Mouse (Mus musculus) gastrocnemius, postnatal 4 days (tissue): Measurements from ENCODE around the gene Os9. TPM values are rescaled to one million over a fixed set of nuclear protein-coding genes. Genes with fewer than 3 reads are reported as not detected.

ENCODE experiments used
- DNase-seq, 2 experiments: peaks; one replicate each; pipeline ENCODE4 v3.0.0; 2021 to 2022; ENCODE audit warnings: low spot score in 2 of 2, mixed read lengths in 2 of 2
- total RNA-seq, 2 experiments: library from RNA; stranded (reverse); gene quantifications; 2 replicates each; pipeline ENCODE4 v1.2.3; 2021

Gene Os9
- total RNA-seq, 2 experiments from 2014 or later = 42.6 to 42.8 TPM

GRCm38 (mm10) chr10:127048608-127049394, 72.1 kb downstream of the Os9 start:
- no peak for DNase-seq

DNA sequence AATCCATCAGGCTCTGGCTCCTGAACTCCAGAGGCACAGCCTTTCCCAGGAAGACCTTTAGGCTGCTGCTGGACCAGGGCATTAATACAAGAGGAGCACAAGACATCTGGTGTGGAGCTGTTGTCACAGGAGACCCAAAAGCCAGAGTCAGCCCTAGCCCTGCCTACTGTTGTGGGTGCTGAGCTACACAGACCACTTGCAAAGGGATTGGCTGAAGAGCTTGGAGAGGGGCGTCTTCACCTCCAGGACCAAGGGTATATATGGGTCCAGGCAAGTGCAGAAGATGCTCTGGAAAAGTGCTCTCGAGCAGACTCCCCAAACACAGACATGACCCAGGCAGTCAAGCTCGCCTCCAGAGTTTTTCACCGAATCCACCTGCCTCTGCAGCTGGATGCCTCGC, 73.0 kb downstream of the Os9 start, which contains the start of gene Cyp27b1:
Cyp27b1 (plus strand) TSS at position 297 of the 400 bp plus-strand sequence.
- no peak for DNase-seq

Other genes with a start within 250 kb of the Os9 start
- gene Atp23, start 219.8 kb downstream of the Os9 start, total RNA-seq = 1 to 10 TPM; 4.3 to 5.4 TPM
- gene Ctdsp2, start 142.4 kb downstream of the Os9 start, total RNA-seq = 100 to 1,000 TPM; 194 to 205 TPM
- under 1 TPM; 0.42 to 0.52 TPM for gene Avil, start 120.4 kb downstream of the Os9 start, total RNA-seq
- gene Tsfm, start 90.3 kb downstream of the Os9 start, total RNA-seq = 10 to 100 TPM; 29.2 to 38.5 TPM
- 10 to 100 TPM; 18.3 to 18.8 TPM for gene Mettl1, start 79.7 kb downstream of the Os9 start, total RNA-seq
- gene Eef1akmt3, start 79.6 kb downstream of the Os9 start, total RNA-seq = 1 to 10 TPM in 1 of 2 experiments, under 1 TPM in 1; 0.78 to 1.1 TPM
- gene Cyp27b1, start 72.9 kb downstream of the Os9 start, total RNA-seq = under 1 TPM; 0.78 to 0.86 TPM
- 1 to 10 TPM; 1.6 to 1.7 TPM for gene March9, start 60.9 kb downstream of the Os9 start, total RNA-seq
- 100 to 1,000 TPM; 225 to 253 TPM for gene Cdk4, start 57.6 kb downstream of the Os9 start, total RNA-seq
- gene Tspan31, start 50.9 kb downstream of the Os9 start, total RNA-seq = 10 to 100 TPM; 39.5 to 44.3 TPM
- 1 to 10 TPM; 1.7 to 2.6 TPM for gene Agap2, start 45.8 kb downstream of the Os9 start, total RNA-seq
- gene B4galnt1, start 44.1 kb upstream of the Os9 start, total RNA-seq = 1 to 10 TPM; 3.4 to 3.6 TPM
- 1 to 10 TPM; 3.8 to 4.3 TPM for gene Slc26a10, start 59.5 kb upstream of the Os9 start, total RNA-seq
- gene Arhgef25, start 69.0 kb upstream of the Os9 start, total RNA-seq = 10 to 100 TPM; 40.4 to 43.0 TPM
- 10 to 100 TPM; 43.8 to 49.7 TPM for gene Dtx3, start 74.6 kb upstream of the Os9 start, total RNA-seq
- 10 to 100 TPM; 11.5 to 12.7 TPM for gene Pip4k2c, start 90.5 kb upstream of the Os9 start, total RNA-seq
- 1 to 10 TPM; 1.2 to 1.4 TPM for gene Kif5a, start 142.2 kb upstream of the Os9 start, total RNA-seq
- gene Dctn2, start 145.2 kb upstream of the Os9 start, total RNA-seq = 100 to 1,000 TPM; 145 to 146 TPM
- gene Mbd6, start 167.9 kb upstream of the Os9 start, total RNA-seq = 10 to 100 TPM; 34.2 to 41.9 TPM
- gene Mars, start 190.7 kb upstream of the Os9 start, total RNA-seq = 10 to 100 TPM; 47.5 to 48.0 TPM
- 1 to 10 TPM; 2.8 to 3.9 TPM for gene Arhgap9, start 200.8 kb upstream of the Os9 start, total RNA-seq
- 10 to 100 TPM in 1 of 2 experiments, 1 to 10 TPM in 1; 9.0 to 11.8 TPM for gene Gli1, start 220.8 kb upstream of the Os9 start, total RNA-seq
- under 1 TPM in 1 of 2 experiments, not detected in 1; 0.08 TPM for gene Inhbe, start 233.3 kb upstream of the Os9 start, total RNA-seq
- gene Inhbc, start 249.3 kb upstream of the Os9 start, total RNA-seq = under 1 TPM in 1 of 2 experiments, not detected in 1; 0.29 TPM